Mouse (Mus musculus) cerebellum, adult 11-12 months (tissue): ENCODE results near the gene Efna5.

Experiments used
- DNase-seq: peaks from one replicate; pipeline ENCODE4 v3.0.0; 2022

The Efna5 gene

GRCm38 (mm10) chr17:62881176-62881790 is at the start of gene Efna5:
TSS of gene Efna5 (minus strand) at chr17:62881317.
- peak; percentile 20 for DNase-seq

DNA sequence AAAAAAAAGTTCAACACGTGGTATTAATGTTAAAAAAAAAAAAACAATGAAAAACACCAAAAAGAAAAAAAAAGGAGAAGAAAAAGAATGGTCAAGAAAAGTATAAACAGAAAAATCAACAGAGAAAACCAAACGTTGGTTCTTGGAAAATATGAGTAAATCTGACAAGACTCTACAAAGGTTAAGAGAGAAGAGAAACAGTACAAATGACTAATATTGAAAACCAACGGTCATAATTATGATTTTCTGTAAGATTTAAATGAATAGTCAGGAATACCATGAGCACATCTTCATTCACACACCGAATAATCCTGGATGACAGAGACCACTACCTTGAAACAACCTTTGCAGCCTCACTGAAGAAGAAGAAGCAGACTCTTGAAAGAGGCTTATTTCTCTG is 34.2 kb upstream of the Efna5 start:
- DNase-seq, result no peak

DNA sequence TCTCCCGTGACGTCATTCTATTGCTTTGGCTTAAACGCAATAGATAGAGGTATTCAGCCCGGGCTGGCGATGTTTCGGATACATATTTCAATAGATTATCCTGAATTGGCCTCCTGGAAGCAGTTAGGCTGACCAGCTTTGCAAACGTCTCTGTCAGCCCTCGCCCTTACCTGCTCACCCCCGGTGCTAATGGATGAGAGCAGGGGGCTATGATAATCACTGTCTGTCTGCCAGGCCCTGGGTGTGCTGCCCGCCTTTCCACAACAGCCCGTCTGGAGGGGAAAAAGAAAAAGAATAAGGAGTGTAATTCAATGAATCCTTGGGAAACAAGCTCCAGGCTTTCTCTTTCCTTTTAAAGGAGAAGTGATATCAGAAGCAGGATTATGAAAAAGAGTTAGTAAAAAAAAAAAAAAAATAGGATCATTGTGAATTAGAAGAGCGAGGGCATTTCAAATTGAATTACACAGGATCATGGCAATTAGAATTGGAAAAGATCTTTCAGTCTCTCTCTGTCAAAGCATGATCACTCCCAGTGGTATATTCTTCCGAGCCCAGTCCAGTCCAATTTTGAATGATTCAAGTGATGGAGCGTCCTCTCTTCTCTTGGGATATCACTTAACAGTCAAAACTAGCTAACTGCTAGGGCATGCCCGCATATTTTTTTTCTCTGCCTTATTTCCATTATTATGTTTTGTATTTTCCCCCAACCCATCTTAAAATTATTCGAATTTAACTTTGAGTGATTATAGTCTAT is 24.8 kb upstream of the Efna5 start:
- DNase-seq, result no peak

GRCm38 (mm10) chr17:62899066-62899465 is 17.9 kb upstream of the Efna5 start:
- no peak for DNase-seq

GRCm38 (mm10) chr17:62889991-62890390 is 8.9 kb upstream of the Efna5 start:
- no peak for DNase-seq

- DNase-seq, result peak; percentile 38
Measured at GRCm38 (mm10) chr17:62884129-62884506, 3.0 kb upstream of the Efna5 start.

DNA sequence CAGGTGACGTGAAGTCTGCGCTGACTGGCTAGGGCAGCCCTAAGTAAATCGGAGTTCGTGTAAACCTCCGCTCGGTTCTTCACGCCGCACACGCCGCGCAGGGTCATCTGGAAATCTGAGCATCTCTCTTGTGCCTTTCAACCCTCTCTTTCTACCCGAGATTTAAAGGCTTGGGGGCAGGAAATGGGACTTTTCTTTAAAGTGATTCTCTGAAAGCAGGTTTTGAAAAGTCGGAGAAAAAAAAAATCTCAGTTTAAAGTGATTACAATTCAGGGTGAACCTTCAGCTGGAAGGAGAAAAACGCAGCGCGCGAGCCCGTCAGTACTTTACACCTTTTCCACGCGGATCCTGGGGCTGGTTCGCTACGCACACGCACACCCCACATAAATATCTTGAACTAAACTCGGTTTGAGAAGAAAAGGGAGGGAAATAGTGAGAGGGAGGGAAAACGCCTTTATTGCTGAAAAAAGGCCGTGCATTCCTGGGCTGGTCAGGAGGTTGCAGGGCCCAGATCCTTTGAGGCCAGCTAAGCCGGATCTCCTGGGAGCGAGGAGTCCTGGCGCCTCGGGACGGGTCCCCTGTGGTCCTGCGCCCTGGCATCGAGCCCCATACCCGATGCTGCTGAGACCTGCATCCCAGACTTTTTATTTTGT is 2.5 kb upstream of the Efna5 start:
- DNase-seq, result peak; percentile 15

- peak; percentile 53 for DNase-seq
Measured at GRCm38 (mm10) chr17:62882726-62883475, 1.8 kb upstream of the Efna5 start.

- peak; percentile 18 for DNase-seq
Measured at GRCm38 (mm10) chr17:62881791-62882725, 941 bp upstream of the Efna5 start.

DNA sequence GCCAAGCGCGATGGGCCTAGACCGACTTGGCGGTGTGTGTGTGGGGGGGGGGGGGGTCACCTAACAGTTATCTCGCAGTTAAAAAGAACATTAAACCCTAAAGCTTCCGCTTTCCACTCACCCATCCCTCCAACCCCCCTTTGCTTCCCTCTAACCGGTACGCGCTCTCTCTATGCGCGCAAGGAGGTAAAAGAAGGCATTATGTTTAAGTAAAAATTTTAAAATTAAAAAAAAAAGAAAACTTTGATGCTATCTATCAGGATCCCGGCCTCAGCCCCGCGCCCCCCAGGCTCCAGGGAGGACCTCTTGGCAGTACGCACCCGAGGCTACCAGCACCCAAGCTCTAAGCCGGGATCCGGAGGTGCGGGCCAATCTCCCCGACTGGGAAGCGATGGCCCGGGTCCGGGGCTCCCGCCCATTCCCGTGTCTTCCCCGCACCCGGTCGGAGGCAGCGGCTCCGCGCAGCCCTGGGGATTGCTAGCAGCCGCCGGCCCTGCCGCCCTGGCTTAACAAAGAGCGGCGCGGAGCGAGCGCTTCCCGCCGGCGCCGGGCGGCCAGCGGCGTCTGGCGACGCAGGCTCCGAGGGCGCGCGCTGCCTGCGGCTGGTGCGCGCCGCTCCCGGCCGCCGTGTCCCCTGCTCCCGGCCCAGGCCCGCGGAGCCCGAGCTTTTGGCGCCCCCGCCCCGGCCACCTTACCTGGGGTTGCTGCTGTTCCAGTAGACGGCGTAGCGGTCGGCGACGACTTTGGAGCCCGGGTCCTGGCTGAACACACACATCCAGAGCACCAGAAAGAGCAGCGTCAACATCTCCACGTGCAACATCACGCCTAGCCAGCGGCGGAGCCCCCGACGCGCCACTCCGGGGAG is 574 bp downstream of the Efna5 start:
- DNase-seq, result peak; percentile 6

DNA sequence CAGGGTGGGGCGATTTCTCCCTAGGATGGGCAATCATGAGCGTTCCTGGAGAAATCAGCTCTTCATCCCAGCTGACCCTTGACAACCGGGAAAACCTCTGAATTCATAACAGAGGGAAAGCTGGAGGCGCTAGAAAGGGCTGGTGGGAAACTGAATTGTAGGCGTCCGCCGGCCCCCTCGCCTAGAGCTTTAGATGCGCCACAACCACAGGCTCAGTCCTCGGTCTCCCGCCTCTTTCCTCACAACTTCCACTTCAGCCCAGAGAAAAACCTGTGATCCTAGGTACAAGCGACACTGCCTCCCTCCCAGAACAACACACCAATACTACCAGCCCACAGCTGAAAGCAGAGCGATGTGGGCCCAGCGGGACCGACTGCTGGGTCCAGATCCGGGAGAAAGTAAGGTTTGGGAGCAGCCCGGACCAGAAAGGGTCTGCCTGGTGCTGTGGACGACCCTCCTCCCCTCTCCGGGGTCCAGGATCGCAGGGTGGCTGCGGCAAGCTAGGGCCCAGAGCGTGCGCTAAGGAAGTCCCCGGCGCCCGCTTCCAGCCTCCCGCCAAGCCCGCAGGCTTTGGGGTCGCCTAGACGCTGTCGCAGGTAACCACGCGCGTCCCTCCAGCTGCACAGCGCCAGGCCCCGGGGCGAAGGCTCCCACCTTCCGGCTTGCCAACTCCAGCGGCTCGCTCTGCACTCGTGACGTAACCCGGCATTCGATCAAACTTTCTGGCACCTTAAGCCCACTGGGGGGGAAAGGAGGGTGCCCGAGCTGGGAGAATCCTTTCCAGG is 1.4 kb downstream of the Efna5 start:
- DNase-seq, result peak; percentile 7

GRCm38 (mm10) chr17:62875727-62876126 is 5.4 kb downstream of the Efna5 start:
- no peak for DNase-seq

GRCm38 (mm10) chr17:62871928-62872327 is 9.2 kb downstream of the Efna5 start:
- no peak for DNase-seq

- DNase-seq, result no peak
Measured at GRCm38 (mm10) chr17:62871191-62871590, 9.9 kb downstream of the Efna5 start.

DNA sequence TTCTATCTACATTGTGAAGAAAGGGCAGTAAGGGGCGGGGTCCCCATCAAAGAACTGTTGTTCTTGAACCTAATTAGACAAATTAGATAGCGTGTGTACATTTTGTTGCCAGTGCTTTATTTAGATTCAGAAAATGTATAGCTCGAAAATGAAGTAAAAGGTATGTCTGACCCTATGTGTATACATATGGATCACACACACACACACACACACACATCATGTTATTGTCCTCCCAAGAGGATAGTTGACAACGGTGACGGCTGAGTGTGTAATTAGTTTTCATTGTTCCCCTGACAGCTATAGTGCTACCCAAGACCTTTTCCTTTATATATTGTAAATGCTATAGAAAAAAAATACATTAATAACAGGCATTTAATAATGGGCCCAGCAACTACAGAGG is 10.7 kb downstream of the Efna5 start:
- DNase-seq, result no peak

DNA sequence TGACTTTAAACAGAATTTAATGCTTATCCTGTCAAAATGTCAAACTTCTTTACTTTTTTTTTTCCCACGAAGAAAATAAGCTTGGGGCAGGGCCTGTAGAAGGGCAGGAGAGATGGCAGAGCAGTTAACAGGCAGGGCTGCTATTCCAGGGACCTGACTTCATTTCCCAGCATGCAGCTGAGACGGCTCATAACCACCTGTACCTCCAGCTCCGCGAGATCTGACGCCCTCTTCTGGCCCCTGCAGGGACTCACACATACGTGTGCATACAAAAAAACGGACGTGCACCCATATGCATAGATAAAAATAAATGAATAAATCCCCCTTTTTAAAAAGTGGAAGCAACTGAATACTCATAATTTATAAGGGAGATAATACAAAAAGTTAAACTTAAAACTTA is 16.2 kb downstream of the Efna5 start:
- no peak for DNase-seq

GRCm38 (mm10) chr17:62863004-62863403 is 18.1 kb downstream of the Efna5 start:
- no peak for DNase-seq

DNA sequence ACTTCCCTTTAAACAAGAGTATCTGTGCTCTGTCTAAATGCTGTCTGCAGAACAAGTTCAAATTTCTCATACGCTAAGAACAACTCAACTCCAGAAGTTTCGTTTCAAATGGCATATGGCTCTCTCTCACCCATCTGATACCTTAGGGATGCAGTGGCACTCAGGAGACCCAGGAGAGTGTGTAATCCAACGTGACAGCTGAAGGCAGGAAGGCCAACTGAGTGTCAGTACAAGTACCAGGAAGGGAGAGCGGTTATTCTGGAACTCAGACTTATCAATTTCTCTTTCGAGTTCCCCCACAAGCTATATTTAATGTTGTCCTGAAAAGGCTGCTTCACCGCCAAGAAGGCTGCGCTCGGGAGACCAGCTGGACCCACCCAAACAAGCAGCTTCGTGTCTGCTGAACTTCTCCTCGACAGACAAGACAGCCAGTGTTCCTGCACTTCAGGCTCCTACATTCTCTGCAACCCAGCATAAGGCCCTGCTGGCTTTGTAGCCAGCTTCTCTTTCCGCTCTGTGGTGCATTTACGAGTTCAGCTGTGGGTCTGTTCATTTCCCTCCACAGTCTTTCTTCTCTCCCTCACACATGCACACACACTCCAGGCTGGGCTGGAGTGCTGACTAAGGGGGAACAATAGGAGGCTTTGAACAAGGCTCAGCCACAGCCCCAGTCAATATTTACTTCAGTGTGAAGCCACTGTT is 18.7 kb downstream of the Efna5 start:
- DNase-seq, result no peak

DNA sequence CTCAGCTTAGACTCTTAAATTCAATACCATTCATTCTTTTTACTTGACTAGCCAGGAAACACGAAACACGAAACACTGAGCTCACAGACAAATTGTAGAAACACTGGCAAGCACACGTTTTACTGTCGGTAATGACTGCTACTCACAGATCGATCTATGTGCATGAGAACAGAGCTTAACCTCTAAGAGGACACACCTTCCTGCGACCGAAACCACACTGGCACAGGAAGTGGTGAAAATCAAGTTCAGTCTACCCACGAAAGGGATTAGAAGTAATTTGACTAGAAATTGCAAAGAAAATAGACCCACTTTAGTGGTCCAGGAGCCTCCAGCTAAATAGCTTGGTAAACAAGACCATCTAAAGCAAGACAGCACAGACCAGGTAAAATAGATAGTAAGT is 23.8 kb downstream of the Efna5 start:
- no peak for DNase-seq

GRCm38 (mm10) chr17:62853741-62854140 is 27.4 kb downstream of the Efna5 start:
- no peak for DNase-seq
